Mouse (Mus musculus): ENCODE measurements around the gene Chst2.

GRCm38 (mm10) chr9:95375336-95375735, 31.2 kb downstream of the Chst2 start:
- TF ChIP-seq CTCF (IDR thresholded peaks at IDR 0.05; ENCODE audit: extremely low read depth, insufficient read depth, insufficient read length, insufficient replicate concordance) (no peak), POLR2A (IDR thresholded peaks at IDR 0.05; ENCODE audit: low read depth, low read length) (no peak)
